Mouse (Mus musculus) urinary bladder, adult 2 months (tissue): ENCODE data around the gene Gm10338. TPM values are rescaled to one million over a fixed set of nuclear protein-coding genes. Genes with fewer than 3 reads are reported as not detected.
A peak's percentile ranks its signal among the peaks of the same experiment; 100 is the strongest.
"Not testable (repeated sequence)": the region's sequence is repeated elsewhere in the genome, so short reads cannot be mapped to it uniquely, and the experiment has no call there.

ENCODE experiments used
- DNase-seq: peaks from one replicate; pipeline ENCODE4 v3.0.0; 2022; ENCODE audit warnings: low spot score
- polyA plus RNA-seq: library from polyadenylated mRNA; depleted of rRNA; stranded (reverse); fragments of >200 nt; gene quantifications from 2 replicates; pipeline ENCODE4 v1.2.3, GENCODE M21; 2012; rRNA removed

Gene Gm10338
- not detected in 2 replicates for polyA plus RNA-seq

GRCm38 (mm10) chr14:7595492-7595891, at the start of gene Gm10338:
Gene Gm10338, minus strand, starts transcription at chr14:7595592.
- not testable (repeated sequence) for DNase-seq

- DNase-seq: not testable (repeated sequence)
These were observed 48.5 kb upstream of the Gm10338 start, which contains the start of gene Gm10128 for GRCm38 (mm10) chr14:7643872-7644271. Gene Gm10128, minus strand, starts transcription at chr14:7643972.

- not testable (repeated sequence) for DNase-seq
These were observed 27.0 kb downstream of the Gm10338 start, which contains the start of gene Gm3558 for GRCm38 (mm10) chr14:7568382-7568781. Gene Gm3558, minus strand, starts transcription at chr14:7568566.

GRCm38 (mm10) chr14:7567890-7568289, 27.5 kb downstream of the Gm10338 start:
- DNase-seq: peak; percentile 16

GRCm38 (mm10) chr14:7567266-7567665, 28.1 kb downstream of the Gm10338 start:
- not testable (repeated sequence) for DNase-seq

Other genes with a start within 250 kb of the Gm10338 start
- gene Gm8374, start 230.5 kb downstream of the Gm10338 start, polyA plus RNA-seq: not detected in 2 replicates
- gene Gm3755, start 144.7 kb downstream of the Gm10338 start, polyA plus RNA-seq: not detected in 2 replicates
- gene Gm3752, start 111.8 kb downstream of the Gm10338 start, polyA plus RNA-seq: 0.30 and 0.40 TPM in 2 replicates
- 0.74 and 1.1 TPM in 2 replicates for gene Gm3558, start 27.0 kb downstream of the Gm10338 start, polyA plus RNA-seq
- gene Gm10128, start 48.4 kb upstream of the Gm10338 start, polyA plus RNA-seq: 0.18 TPM in 1 of 2 replicates, not detected in the other
- not detected in 2 replicates for gene Gm26661, start 196.0 kb upstream of the Gm10338 start, polyA plus RNA-seq
- gene Flnb, start 222.4 kb upstream of the Gm10338 start, polyA plus RNA-seq: 47.4 and 48.6 TPM in 2 replicates